Mouse (Mus musculus): ENCODE data around the gene Btbd9.

DNA sequence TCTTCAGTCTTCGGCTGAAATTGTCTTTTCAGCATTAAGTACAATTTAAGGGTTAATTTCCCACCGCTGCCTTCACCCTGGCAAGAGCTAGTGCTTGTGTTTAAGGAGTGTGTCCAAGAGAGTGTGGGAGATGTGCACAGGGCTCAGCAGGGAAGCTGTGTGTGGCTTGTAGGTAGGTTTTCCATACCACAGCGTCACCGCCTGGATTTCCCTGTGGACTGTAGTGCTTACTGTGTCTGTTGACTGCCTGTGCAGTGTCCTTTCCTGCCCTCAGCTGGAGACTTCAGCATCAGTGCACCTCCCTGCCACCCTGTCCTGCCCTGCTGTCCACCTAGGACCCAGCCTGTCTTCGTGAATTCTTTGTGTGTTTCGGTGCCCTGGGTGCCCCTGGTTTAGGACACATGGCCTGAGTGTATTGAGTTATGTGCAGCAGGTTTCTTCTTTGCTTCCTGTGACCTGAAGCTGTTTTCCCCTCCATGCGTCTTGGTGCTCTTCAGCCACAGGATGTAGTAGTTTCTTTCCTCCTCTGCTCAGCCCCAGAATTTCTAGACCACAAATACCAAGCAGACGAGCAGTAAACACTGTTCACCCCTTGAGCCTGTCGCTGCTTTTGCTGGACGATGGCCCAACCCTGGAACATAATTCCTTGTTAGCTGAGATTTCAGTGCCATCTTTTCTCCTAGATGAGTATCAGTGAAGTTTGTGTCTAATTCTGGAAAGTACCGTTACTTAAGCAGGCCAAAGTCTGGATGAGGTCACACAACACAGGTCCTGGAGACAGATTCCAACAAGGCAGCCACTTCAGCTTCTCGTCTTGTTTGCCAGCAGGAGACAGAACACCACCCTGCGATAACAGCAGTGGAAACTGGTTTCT lies 376.7 kb downstream of the Btbd9 start:
- TF ChIP-seq CTCF (IDR thresholded peaks at IDR 0.05; ENCODE audit: extremely low read depth, insufficient read depth, insufficient read length, insufficient replicate concordance) (no peak), POLR2A (IDR thresholded peaks at IDR 0.05; ENCODE audit: low read depth, low read length) (no peak)
